Mouse (Mus musculus) embryo, embryonic 10.5 days (tissue): ENCODE data around the gene Serpinb2.

Experiments used
- DNase-seq: peaks from one replicate; pipeline ENCODE4 v3.0.0-alpha.2; 2015; ENCODE audit warnings: low spot score

The Serpinb2 gene

DNA sequence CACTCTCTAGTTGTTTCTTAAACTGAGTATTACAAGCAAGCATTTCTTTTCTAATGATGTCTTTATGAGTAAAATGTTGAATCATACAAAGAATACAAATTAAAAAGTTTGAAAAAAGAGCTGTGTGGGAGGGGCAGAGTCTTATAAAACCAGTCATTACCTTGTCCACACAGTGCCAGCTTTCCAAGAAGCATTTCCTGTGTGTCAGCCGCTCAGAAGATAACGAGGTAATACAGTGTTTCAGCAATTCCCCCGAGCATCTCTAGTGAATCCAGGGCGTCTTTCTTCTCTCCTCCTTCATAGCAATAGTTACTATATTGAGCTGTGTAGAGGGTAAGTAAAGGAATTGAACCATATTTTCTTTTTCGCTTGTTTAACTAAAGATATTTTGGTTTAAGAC is at the start of gene Serpinb2:
Gene Serpinb2, plus strand, starts transcription at position 172 of the 400 bp plus-strand sequence.
- DNase-seq: no peak

DNA sequence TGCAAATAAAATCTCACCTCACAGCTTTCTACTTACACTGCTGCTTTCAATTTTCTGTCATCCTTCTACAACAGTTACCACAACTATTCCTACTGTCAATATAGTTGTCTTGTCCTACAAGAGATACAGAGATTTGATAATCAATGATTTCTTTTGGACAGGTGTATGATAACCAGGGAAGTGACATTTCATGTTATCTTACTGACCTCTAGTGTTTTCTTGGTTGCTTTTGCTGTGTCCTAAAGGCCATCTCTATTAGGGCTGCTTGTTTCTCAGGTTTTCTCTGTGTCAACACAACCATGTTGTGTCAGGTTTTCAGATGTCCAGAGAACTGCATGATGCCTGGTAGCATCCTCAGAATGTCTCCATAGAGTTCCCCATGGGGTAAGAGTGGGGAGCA is 31.3 kb upstream of the Serpinb2 start:
- DNase-seq: no peak

DNA sequence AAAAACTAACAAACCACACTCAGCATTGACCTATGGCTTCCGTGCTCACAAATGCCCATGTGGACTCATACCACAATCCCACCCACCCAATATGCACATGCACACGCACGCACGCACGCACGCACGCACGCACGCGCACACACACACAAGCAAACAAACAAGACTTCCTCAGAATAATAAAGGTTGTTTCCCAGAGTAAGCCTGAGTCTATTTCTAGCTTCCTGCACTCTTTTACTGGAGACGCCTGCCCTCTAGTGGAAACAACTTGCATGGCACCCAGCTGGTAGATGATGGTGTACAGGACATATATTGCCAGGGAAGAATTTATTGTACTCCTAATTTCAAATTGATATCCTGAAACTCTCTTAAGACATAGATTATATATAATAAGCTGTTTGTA is 29.8 kb upstream of the Serpinb2 start:
- DNase-seq: peak; percentile 89

DNA sequence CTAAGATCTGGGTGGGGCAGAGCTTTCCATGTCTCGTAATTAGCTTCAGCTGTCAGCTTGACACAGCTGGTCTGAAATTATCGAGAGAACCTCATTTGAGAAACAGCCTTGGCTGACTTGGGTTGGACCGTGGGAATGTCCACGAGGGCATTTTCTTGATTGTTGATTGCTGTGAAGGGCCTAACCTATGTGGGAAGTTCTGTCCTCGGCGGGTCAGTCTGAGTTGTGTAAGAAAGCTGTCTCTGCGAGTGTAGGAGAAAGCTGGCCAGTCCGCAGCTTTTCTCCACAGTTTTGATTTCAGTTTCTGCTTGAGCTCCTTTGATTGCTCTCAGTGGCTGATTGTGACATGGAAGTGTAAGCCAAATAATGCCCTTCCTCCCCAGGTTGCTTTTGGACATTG is 21.6 kb upstream of the Serpinb2 start:
- DNase-seq: no peak

DNA sequence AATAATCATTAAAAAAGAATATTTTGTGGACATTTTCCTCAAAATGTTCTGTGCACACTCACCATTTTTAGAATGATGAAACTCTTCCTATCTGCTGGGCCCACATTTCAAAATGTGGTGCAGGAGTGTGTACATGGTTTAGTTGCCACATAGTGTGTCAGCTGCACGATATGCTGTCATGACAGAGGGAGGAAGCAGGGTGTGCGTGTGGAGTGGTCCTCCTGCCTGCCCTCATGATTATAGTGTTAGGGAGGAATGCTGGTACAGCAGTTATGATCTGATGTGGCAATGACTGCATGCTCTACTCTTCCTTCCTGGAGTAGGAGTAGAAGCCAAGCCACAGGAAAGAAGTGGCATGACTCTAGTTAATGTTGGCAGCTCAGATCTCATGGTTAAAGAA is 14.4 kb upstream of the Serpinb2 start:
- no peak for DNase-seq

DNA sequence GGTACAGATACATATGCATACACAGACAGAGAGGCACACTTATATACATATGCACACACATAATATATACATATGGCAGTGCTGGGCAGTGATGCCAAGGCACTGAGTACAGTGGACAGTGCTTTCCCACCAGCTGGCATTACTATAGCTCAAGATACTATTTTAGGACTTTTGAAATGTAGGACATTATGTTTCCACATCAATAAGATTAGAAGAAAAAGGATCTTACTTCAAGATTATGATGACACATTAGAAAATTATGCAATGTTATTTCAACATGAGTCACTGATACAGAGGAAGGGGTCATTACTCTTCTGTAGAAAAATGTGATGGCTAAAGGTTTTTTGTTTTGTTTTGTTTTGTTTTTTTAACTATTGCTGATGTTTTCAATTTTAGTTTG is 9.2 kb upstream of the Serpinb2 start:
- DNase-seq: no peak

DNA sequence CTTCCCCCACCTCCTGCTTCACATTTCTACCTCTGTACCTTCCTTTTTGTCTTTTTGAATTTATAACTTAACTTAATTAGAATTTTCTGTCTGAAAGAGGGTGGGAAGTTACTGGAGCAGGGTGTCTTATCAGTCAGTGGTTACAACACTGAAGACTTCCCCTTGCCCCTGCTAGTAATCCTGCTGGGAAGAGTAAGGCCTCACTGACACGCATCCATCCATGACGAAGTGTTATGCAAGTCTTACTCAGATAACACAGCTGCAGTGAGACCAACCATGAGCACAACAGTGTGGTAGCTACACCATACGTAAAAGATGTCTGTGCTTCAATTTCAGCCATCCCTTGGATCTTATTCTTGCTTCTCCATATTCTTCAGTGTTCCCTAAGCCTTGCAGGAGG is 7.9 kb upstream of the Serpinb2 start:
- DNase-seq: no peak

DNA sequence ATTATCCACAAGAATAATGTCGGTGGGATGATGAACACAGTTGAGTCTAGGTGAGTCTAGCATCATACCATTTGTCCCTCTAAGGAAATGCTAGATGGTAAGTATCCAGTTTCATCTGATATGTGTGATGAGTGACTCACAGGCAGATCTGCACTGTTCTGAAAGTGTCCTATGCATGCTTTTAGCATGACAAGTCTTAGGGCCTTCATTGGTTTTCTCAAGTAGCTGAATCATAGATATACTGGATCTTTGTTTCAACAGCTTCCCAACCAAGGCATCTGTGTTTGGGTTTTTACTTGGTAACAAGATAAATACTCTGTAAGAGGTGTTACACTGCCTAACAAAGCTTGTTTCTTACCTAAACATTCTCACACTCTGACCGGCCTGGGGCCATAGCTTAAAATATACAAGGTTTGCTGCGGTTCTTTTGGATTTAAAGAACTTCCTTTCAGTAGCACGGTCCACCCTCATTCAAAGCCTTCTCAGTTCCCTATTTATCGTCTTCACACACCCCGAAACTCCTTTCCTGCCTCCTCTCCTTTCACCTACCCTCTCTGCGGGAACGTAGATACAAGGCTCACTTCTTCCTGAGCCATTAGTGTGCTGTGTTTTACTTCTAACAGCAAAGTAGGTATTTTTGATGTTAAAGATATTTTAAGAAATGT is 5.2 kb upstream of the Serpinb2 start:
- DNase-seq: no peak

DNA sequence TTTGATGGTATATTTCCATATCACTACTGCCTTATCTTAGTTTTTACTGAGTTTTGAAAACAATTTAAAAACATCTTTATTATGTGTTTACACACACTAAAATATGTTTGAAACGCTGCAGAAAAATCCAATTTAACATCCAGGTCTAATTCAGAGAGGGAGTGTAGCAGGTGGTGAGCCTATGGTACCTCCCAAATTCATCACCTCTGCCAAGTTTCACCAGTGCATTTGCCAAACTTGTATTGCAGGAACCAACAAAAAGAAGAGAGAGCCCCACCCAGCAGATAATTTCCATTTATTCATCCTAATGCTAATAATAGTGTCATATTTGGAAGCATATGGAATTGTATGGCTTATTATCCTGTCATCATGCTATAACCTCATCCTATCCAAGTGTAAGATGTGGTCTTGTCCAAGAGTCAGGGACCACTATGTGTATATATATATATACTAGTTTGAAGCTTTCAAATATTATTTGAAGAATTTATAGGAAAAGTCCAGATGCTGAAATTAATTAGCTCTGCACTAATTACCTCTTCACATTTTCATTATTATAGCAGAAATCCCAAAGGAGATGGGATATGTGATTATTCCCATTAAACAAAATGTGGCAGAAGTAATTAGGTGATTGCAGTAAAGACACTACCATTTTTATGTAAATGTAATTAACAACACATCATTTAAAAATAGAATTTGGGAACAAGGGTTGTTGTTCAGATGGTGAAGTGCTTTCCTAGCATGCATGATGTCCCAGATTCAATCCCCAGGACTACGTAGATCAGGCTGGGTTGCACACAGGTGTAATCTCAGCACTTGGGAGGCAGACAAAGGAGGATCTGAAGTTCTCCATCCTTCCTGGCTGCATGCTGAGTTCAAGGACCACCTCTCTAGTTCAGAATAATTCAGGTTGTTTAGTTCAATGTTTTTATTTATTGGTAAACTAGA is 1.2 kb downstream of the Serpinb2 start:
- DNase-seq: no peak

DNA sequence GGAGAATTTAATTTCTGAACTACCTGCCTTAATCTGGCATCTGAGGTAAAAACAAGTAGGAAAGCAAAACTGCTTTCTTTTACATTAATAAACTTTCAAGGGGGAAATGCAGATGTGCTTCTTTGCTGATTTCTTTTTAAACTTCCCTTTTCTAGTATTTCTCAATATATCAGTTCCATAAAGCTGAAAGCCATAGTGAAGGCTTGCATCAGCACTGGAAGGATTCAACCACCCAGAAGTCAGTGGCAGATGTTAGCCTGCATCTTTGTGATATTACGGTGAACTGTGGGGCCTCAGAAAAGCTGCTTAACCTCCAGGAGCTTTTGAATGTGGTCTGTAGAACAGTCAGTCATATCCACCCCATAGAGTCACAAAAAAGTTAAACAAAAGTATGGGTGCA is 2.3 kb downstream of the Serpinb2 start:
- no peak for DNase-seq

DNA sequence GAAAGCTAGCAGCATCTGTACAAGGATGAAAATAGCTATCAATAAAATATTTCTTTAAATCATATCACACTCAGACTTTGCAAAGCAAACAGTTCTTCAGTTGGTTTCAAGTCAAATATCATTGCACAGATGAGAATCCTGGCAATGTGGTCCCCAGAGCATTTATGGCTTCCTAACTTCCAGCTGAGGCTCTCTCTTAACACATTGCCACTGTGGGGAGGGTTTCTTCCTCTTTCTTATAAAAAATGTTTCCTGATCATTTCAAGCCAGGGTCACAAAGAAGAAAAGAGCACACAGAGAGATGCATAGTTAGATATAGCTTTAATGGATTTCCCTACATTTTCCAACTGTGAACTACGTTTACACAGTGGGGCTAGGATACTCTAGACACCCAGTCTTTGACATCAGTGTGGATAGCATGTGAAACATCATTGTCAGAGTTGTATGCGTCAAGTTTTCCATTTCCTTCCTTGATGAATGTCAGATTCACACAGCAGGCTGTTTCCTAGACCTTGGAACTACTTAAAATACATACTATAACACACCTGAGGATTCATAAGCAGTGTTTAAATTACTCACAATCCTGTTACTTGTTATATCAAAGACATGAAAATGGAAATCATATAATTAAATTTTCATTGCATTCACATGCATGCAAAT is 4.7 kb downstream of the Serpinb2 start:
- DNase-seq: no peak

DNA sequence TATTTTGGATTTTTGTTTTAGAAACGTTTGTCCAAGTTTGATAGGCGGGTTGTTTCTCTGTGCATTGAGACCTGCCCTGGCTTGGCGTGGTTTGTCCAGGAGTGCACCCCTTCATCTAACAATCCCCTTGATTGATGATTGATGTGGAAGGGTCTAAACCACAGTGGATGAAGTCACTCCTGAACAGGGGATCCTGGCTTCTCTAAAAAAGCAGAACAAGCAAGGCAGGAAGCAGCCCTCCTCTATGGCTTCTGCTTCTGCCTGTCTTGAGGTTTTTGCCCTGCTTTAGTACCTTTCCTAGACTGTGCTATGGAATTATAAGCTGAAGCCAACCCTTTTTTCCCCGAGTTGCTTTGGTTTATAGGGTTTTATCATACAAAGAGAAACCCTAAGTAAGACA is 14.4 kb downstream of the Serpinb2 start:
- DNase-seq: no peak

DNA sequence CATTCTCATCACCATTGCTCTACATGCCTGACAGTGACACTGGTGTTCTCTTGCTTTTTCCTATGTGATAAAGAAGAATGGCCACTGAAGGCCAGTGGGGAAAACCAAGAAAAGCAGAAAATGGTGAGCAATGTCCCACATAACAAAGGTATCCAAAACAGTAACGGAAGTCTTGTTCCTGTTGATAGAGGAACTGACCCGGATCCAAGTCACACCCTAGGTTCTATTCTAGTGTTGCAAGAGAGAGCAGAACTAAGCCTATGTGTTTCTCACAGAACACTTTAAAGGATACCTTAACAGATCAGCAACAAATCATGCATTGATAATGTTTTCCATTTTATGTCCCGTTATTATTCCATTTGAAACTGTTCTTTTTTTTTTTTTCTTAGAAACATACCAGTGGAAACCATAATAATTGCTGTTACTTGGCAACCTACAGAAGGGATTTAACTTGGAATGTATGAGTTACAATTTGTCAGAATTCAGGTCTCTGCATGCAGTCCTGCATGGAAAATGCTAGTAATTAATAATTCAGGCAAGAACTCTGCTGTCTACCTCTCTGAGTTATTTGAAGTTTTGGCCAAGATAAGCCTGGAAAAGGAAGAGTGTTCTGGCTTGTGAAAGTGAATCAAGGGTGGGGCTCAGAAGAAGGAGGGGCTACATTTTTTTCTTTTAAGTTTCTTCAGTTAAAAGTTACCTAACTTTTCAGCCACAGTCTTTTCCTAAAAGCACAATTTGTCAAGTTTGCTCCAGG is 17.3 kb downstream of the Serpinb2 start:
- no peak for DNase-seq

DNA sequence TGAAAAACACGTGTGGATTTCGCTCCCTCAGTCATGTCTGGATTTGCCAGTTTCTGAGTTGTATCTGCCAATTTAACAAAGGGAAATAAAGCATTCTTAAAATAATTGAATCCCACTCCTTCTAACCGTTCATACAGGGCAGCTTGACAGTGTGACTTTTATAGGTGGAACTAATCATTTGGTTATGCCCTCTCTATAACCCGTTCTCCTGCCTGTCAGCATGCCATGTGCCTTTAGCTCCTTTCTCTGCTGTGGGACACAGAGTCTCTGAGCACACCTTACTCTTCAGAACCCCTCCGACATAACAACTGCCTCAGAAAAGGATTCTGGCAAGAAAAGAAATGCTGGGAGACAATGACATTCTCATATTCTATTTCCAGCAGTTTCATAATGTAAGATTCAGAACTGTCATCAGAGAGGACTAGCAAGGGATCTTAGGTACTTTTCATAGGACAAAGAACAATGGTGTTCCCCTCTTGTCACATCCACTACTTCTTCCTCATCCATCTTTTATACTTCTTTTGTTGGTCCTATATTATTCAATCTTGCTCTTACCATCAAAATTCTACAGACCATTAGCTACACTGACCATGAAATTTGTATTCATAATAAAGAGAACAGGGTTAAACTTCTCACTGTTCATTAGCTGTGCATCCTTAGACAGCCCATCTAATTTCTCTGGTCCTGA is 18.3 kb downstream of the Serpinb2 start:
- peak; percentile 50 for DNase-seq

DNA sequence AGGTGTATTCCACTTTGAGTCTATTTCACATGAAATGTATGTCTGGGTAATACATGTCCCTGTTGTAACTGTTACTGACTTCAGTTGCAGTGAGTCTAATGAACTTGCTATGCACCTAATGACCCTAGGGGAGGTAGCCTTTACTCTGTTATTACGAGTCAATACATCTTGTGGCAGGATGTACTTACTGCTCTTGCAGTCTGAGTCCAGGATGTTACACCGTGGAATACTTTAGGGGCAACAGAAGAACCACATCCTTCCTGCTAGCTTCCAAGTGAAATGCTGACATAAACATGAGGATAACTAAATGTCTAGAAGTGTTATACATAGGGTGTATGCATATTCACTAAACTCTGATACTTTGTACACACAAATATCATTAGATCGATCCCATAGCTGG is 22.5 kb downstream of the Serpinb2 start:
- DNase-seq: no peak

DNA sequence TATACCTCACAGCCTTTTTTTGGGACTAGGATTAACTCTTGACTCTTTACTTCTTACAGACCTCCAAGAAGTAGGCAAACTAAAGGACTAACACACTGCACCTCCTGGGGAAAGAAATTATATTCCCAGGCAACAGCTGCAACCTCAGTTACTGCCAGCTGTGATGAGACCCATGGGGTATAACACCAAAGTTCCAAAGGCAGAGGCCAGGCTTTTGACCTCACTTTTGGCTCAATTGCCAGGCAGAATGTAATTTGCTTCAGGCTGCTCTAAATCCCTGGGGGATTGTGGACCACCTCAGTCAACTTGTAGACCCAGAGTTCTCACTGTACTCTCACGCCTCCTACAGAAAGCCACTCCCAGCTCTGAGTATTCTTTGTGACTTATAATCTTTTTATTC is 26.2 kb downstream of the Serpinb2 start:
- DNase-seq: no peak

DNA sequence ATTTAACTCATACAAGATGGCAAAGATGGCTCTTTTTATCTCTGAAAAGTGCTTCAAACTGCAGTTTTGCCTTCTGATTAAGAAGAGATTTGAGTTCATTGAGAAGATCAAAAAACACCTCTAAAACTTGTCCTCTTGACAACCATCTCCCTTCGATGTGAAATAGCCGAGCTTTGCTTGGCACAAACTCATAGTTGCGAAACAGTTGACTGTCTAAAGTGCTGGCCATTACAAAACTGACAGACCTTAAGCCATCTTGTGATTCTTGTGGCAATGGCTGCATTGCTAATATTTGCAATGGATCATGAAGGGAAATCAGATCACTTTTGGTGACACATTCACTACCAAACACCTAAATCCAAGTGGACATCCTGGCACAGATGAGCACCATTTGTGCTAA is 48.3 kb downstream of the Serpinb2 start:
- no peak for DNase-seq

DNA sequence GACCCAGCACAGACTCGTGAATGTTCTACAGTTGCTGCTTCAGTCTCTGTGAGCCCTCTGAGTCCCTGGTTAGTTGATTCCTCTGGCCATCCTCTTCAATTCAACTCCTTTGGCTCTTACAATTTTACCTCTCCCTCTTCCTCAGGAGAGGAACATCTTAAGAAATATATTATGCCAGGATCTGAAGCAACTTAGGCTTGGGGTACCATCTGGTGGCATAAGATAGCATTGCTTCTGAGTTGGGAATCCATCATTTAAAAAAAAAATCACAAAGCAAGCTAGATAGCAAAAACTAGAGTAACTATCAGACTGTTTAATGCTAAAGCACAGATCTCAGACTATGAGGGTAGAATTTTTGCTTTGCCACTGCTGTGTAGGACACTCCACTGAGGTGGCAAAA is 50.9 kb downstream of the Serpinb2 start:
- no peak for DNase-seq

DNA sequence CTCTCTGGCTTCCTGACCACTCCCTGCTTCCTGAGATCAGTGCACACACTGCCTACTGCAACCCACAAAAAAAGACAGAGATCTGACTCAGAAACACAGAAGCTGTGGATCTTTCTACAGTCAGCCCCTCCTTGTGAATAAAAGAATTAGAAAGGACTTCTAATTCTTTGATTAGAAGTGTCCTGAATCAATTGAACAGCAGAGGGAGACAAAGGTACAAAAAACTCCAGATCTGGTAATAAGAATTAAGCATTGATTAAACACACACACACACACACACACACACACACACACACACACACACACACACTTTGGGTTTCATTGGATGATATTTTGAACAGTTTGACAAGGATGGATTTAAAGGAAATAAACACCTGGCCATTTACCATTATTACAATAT is 54.4 kb downstream of the Serpinb2 start:
- peak; percentile 22 for DNase-seq

DNA sequence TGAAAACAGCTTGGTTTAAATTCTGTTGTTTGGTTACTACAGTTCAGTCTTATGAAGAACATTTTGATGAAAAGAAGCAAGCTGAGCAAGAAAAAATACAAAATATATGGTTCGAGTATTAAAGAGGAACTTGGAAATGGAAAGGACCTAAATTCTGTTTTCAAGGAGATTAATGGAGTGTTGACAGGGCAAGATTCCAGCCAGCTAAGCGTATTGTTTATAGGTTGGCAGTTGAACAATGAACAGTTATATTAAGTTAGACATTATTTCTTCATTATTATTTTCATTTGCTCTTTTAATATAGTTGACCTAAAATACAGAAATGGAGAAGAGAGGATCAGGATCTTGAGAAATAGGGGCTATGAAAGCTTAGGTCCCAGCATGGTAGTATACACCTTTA is 64.9 kb downstream of the Serpinb2 start:
- no peak for DNase-seq

DNA sequence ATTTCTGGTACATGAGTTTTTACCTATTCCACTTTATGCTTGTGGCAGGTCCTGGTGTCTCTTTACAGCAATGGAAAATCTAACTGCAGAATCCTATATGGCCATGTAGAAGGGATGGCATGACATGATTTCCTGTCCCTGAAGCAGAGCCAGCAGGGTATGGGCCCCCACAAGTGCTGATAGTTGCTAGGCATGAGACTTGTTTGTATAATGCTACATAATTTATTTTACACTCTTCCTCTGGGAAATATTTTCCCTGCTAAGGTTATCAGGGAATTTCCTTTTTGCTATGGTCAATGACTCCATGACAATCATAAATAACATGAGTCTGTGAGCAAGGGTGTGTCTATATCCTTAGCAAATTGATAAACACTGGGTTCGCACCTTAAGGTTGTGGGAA is 66.3 kb downstream of the Serpinb2 start:
- no peak for DNase-seq

DNA sequence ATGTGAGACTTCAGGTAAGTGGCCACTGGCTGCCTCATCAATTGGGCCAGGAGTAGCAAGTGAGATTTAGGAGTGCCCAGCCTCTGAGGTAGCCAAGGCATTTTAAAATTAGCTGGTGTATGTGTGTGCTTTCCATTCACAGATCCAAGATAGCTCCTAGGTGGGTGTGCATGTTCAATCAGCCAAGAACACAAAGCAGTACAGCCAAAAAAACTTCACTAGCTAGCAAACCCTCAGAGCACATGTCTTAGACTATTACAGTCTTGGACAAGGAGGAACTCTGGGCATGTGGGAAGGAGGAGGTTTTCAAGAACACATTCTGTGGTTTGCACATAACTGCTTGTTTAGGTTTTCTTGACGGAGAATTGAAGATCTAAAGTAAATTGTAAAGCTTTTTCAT is 70.0 kb downstream of the Serpinb2 start:
- no peak for DNase-seq
